Mouse (Mus musculus) cortical plate, adult 2 months (tissue): ENCODE measurements around the gene Farp1. TPM values are rescaled to one million over a fixed set of nuclear protein-coding genes. Genes with fewer than 3 reads are reported as not detected.

Experiments
- H3K27ac ChIP-seq: fragments of 200-500 bp; 2 replicates; pipeline ENCODE4 v1.5.1; 2012; ENCODE audit warnings: low read length, control low read depth, inconsistent platforms; ENCODE audit not compliant: insufficient read depth
- H3K4me1 ChIP-seq: fragments of 200-500 bp; 2 replicates; pipeline ENCODE4 v1.6.1; 2011; ENCODE audit warnings: low read length; ENCODE audit not compliant: control insufficient read depth, insufficient read depth
- H3K4me3 ChIP-seq: fragments of 200-500 bp; 2 replicates; pipeline ENCODE4 v1.5.1; 2011; ENCODE audit warnings: mild to moderate bottlenecking, low read length, control low read depth; ENCODE audit not compliant: insufficient read depth
- CTCF ChIP-seq: fragments of 200-500 bp; IDR thresholded peaks from 2 replicates; pipeline ENCODE4 v1.5.1; 2011; ENCODE audit warnings: mild to moderate bottlenecking, control low read depth, low read length; ENCODE audit not compliant: insufficient read depth; ENCODE audit errors: extremely low read depth
- POLR2A ChIP-seq: fragments of 200-500 bp; IDR thresholded peaks from 2 replicates; pipeline ENCODE4 v1.6.1; 2011; ENCODE audit warnings: mild to moderate bottlenecking, low read length, control low read depth; ENCODE audit not compliant: insufficient read depth; ENCODE audit errors: extremely low read depth
- polyA plus RNA-seq: library from polyadenylated mRNA; depleted of rRNA; stranded (reverse); fragments of >200 nt; gene quantifications from 2 replicates; pipeline ENCODE4 v1.2.3, GENCODE M21; 2012

Farp1 gene
- polyA plus RNA-seq, 1 experiment, result 58.0 TPM

- TF ChIP-seq CTCF (no peak), POLR2A (no peak)
- H3K4me3 ChIP-seq, result no peak overlapping the region
- peak overlapping the region; percentile 87 for H3K27ac ChIP-seq
- peaks cover 8% of the 10 kb centered on the region for H3K4me1 ChIP-seq
Observed at GRCm38 (mm10) chr14:121073093-121073866, 38.3 kb downstream of the Farp1 start.

- no peak overlapping the region for H3K4me3 ChIP-seq
- peak overlapping the region; percentile 58; the same call in 1 of the 2 replicates for H3K27ac ChIP-seq
- peaks cover 8% of the 10 kb centered on the region for H3K4me1 ChIP-seq
- TF ChIP-seq CTCF (no peak), POLR2A (no peak)
Observed at GRCm38 (mm10) chr14:121074197-121074734, 39.3 kb downstream of the Farp1 start.

- H3K4me3 ChIP-seq, result no peak overlapping the region
- TF ChIP-seq CTCF (no peak), POLR2A (no peak)
- H3K4me1 ChIP-seq, result peaks cover 5% of the 10 kb centered on the region
- H3K27ac ChIP-seq, result no peak overlapping the region
Observed at GRCm38 (mm10) chr14:121080739-121081138, 45.7 kb downstream of the Farp1 start.

GRCm38 (mm10) chr14:121082341-121082740, 47.3 kb downstream of the Farp1 start:
- Histone ChIP-seq H3K27ac (no peak overlapping the region), H3K4me1 (peaks cover 5% of the 10 kb centered on the region), H3K4me3 (no peak overlapping the region)
- TF ChIP-seq CTCF, result no peak
- TF ChIP-seq POLR2A, result no peak

- Histone ChIP-seq H3K4me1 (peaks cover 5% of the 10 kb centered on the region), H3K27ac (no peak overlapping the region), H3K4me3 (no peak overlapping the region)
- TF ChIP-seq POLR2A, result no peak
- no peak for TF ChIP-seq CTCF
Observed at GRCm38 (mm10) chr14:121082793-121083192, 47.8 kb downstream of the Farp1 start.

- H3K27ac ChIP-seq, result no peak overlapping the region
- TF ChIP-seq CTCF, result no peak
- TF ChIP-seq POLR2A, result no peak
- no peak overlapping the region for H3K4me3 ChIP-seq
- H3K4me1 ChIP-seq, result peaks cover 5% of the 10 kb centered on the region
Observed at GRCm38 (mm10) chr14:121083352-121083751, 48.4 kb downstream of the Farp1 start.

- peaks cover 2% of the 10 kb centered on the region; the same call in 1 of the 2 replicates for H3K4me1 ChIP-seq
- TF ChIP-seq POLR2A (no peak), CTCF (no peak)
- no peak overlapping the region for H3K4me3 ChIP-seq
- no peak overlapping the region for H3K27ac ChIP-seq
Observed at GRCm38 (mm10) chr14:121092517-121092916, 57.5 kb downstream of the Farp1 start.

GRCm38 (mm10) chr14:121093860-121094259, 58.9 kb downstream of the Farp1 start:
- H3K4me1 ChIP-seq, result peaks cover 8% of the 10 kb centered on the region
- H3K27ac ChIP-seq, result no peak overlapping the region
- H3K4me3 ChIP-seq, result no peak overlapping the region
- no peak for TF ChIP-seq CTCF

GRCm38 (mm10) chr14:121097640-121098435, 62.8 kb downstream of the Farp1 start:
- H3K27ac ChIP-seq, result no peak overlapping the region
- no peak for TF ChIP-seq CTCF
- no peak for TF ChIP-seq POLR2A

More at GRCm38 (mm10) chr14:121097640-121098435, 62.8 kb downstream of the Farp1 start:
- H3K4me1 ChIP-seq, result peaks cover 7% of the 10 kb centered on the region
- H3K4me3 ChIP-seq, result no peak overlapping the region
